Mouse (Mus musculus): ENCODE results near the gene Ptpn5.

Gene Ptpn5

GRCm38 (mm10) chr7:47133331-47133730 lies at the start of gene Ptpn5:
TSS of gene Ptpn5 (minus strand) at chr7:47133684.
- no peak for DNase-seq (ENCODE audit: low read depth, low spot score)

GRCm38 (mm10) chr7:47170814-47171213 lies 37.3 kb upstream of the Ptpn5 start:
- no peak for DNase-seq (ENCODE audit: low read depth, low spot score)

- DNase-seq (ENCODE audit: low read depth, low spot score): no peak
These were observed 31.5 kb upstream of the Ptpn5 start for GRCm38 (mm10) chr7:47165028-47165427.

GRCm38 (mm10) chr7:47163203-47163602 lies 29.7 kb upstream of the Ptpn5 start:
- DNase-seq (ENCODE audit: low read depth, low spot score): no peak

DNA sequence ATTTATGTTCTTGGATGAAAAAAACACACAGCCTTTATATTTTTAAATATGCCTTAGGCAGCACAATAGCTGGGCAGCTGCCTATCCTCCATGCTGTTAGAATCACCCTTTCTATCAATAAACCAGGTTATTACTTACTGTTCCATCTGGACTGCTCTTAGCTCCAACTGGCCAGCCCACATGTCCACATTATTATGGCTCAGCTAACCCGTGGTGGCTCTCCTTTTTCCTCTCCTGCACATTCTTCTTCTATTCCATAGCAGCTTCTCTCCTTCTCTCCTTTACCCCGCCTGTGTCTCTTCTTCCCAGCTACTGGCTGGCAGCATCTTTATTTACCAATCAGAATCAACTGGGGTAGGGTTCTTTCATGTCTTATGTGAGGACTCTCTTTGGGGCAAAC lies 25.0 kb upstream of the Ptpn5 start:
- no peak for DNase-seq (ENCODE audit: low read depth, low spot score)

DNA sequence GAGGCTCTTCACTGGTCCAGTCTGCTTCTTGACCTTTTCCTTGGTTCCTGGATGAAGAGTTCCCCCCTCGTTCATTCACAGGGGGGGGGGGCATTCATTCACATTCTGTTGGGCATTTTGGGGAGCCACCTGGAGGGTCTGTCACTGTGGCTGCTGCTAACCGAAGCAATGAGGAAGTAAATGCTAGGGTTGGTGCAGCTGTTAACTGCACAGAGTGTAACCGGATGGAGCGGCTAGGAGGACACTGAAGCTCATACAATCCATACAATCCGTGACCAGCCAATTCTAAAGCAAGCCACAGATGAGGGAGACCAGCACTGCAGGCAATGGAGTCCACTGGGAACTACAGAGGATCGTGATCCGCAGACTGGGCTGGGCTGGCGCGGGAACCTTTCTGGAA lies 24.3 kb upstream of the Ptpn5 start:
- DNase-seq (ENCODE audit: low read depth, low spot score): no peak

DNA sequence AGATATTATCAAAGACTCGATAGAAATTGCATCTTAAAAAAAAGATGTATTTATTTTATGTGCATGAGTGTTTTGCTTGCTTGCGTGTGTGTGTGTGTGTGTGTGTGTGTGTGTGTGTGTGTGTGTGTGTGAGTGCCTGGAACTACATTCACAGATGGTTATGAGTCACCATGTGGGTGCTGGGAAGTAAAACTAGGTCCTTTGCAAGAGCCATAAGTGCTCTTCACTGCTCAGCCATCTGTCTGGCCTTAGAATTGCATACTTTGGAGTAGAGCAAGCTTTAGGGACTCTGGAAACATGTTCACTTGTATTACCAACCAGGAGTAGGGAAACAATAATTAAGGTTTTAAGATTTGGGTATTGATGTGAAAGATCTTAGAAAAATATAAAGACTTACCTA lies 22.4 kb upstream of the Ptpn5 start:
- no peak for DNase-seq (ENCODE audit: low read depth, low spot score)

DNA sequence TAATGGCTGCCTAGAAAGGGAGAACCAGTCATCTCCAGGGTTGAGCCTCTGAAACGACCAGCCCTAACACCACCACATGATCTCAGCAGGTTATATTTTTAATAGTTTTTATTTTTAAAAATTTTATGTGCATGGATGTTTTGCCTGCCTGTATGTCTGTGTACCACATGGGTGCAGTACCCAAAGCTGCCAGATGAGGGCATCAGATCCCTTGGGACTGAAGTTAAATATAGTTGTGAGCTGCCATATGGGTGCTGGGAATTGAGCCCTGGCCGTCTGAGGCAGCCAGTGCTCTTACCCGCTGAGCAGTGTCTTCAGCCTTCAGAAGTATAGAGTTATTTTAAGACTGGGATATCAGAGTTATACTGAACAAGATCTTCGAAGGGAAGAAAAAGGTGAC lies 21.9 kb upstream of the Ptpn5 start:
- DNase-seq (ENCODE audit: low read depth, low spot score): no peak

GRCm38 (mm10) chr7:47150420-47151061 lies 17.1 kb upstream of the Ptpn5 start:
- DNase-seq (ENCODE audit: low read depth, low spot score): peak; percentile 40

DNA sequence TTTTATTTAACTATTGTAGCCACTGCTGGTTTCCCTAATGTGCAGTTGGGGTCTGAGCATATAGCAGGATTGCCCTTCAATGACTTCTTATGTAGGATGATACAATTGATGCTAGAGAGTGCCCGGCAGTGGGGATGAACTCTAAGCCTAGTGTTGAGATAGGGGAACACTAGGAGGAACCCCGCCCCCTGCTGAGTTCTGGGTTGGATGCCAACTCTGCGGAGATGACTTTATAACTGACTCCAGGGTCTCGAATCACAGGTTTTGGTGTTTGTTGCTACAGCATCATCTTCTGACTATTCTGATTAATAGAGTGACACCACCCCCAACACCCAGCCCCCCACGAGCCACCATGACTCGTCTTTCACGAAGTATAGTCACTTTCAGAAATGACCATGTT lies 14.8 kb upstream of the Ptpn5 start:
- DNase-seq (ENCODE audit: low read depth, low spot score): no peak

GRCm38 (mm10) chr7:47146034-47146812 lies 12.7 kb upstream of the Ptpn5 start:
- DNase-seq (ENCODE audit: low read depth, low spot score): no peak

- DNase-seq (ENCODE audit: low read depth, low spot score): no peak
These were observed 10.8 kb upstream of the Ptpn5 start for GRCm38 (mm10) chr7:47144299-47144698.

DNA sequence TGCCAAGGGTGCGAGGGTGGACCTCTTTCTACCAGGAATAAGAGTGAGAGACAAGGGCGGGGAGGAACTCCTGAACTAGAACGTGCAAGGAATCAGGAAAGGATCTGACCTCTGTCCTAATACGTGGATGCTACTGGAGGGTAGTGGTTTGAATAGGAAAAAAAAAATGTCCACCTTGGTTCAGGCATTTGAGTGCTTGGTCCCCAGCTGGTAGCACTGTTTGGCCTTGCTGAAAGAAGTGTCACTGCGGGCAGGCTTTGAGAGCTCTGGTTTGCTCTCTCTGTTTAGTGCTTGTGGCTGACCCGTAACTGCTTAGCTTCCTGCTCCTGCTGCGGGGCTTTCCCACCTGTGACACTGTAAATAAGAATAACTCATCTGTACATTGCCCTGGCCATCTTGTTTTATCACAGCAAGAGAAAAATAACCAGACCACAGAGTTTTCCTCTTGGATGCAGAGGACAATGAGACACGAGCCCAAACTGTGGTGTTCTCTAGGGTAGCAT lies 6.4 kb upstream of the Ptpn5 start:
- DNase-seq (ENCODE audit: low read depth, low spot score): no peak

DNA sequence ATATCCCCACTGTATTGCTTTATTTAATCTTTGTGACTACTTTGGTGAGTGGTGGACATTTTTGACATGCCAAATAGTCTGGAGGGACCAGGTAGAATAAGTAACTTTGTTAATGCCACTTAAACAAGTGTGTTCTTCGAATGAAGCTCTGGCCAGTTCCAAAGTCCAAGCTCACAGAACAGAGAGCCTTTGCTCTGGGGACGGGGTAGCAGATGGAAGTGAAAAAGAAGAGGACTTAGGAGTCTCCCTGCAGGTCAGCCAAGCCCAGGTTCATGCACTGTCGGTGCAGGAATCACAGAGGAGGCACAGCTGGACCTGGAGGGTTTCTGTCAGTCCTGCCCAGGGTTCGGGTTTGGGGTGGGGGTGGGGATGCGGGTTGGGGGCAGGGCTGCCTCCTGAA lies 1.1 kb upstream of the Ptpn5 start:
- no peak for DNase-seq (ENCODE audit: low read depth, low spot score)

DNA sequence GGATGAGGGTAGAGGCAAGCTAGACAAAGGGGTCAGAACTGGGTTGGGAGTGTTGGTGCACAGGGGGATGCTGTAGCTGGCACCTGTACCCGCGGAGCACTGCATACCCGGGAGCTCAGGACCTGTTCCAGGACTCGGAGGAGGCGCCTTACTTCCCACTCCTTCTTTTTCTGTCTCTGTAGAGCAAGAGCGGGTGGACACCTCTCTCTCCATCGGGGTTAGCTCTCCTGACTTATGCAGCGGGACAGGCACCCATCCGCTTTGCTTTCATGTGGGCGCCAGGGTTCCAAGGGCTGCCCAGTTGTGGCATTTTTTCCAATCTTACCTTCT lies 588 bp downstream of the Ptpn5 start:
- no peak for DNase-seq (ENCODE audit: low read depth, low spot score)

DNA sequence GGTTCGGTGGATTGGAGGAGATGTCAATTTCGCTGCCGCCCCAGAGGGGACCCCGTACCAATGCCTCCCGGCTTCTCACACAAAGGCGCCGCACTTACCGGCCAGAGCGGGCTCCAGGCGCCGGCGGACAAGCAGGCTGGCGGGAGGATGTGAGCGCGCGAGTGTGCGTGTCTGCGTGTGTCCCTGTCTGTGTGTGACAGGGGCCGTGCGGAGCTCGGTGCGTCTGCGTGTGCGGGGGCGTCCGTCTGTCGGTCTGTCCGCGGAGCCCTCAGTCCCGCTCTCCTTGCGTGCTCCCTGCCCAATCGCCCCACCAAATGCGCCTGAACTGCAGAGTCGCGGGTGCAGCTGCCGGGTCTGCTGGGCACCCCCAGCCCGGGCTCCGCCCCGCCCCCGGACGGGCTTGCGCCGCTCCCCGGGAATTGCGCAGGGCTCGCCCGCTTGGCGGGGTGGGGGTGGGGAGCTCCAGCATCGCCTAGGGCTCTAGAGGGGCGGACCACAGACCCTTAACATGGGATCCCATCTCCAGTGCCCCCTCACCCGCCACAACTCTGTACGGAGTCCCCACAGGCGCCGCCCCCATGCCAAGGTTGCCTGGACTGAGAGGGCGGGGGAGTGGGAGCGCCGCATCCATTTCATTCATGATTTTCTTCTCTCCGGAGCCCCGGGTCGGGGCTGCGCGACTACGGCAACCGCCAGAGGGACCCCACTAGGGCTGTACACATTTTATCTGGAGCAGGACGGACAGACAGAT lies 1.1 kb downstream of the Ptpn5 start:
- peak; percentile 23 for DNase-seq (ENCODE audit: low read depth, low spot score)

GRCm38 (mm10) chr7:47131840-47132179 lies 1.7 kb downstream of the Ptpn5 start:
- DNase-seq (ENCODE audit: low read depth, low spot score): no peak

DNA sequence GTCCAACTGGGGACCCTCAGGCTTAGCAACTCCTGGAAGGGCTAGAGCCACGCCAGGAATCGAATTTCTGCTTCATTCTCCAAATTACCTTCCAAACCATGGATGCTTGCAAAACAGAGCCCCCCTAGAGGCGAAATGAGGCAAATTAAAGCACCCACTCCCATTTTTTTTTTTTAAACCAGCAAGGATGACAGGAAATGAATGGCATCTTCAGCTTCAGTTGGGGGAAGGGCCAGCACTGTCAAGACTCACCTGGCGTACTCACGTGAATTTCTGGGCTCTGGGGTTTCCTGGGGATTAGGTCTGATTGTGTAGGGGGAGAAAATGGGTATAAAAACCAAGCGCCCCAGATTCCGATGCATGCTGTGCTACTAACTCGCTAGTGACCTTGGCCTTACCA lies 2.2 kb downstream of the Ptpn5 start:
- DNase-seq (ENCODE audit: low read depth, low spot score): no peak

GRCm38 (mm10) chr7:47122026-47122425 lies 11.5 kb downstream of the Ptpn5 start:
- no peak for DNase-seq (ENCODE audit: low read depth, low spot score)

GRCm38 (mm10) chr7:47116666-47117065 lies 16.8 kb downstream of the Ptpn5 start:
- no peak for DNase-seq (ENCODE audit: low read depth, low spot score)

DNA sequence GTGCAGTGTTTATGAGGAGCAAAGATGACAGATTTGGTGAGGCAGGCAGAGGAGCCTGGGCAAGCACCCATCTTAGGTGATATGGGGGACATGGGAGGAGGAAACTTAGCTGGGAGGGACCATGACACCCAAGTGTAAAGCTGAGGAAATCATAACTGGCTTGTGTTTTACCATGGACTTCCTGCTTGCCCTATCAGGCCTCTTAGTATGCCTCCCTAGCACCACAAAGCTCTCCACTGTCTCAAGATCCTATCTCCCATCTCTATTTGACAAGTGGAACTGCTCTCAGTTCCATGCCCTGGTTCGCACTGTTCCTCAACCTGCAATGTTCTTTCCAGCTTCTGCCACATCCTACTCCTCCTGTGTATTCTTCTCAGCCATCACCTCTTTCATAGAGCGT lies 18.0 kb downstream of the Ptpn5 start:
- no peak for DNase-seq (ENCODE audit: low read depth, low spot score)

DNA sequence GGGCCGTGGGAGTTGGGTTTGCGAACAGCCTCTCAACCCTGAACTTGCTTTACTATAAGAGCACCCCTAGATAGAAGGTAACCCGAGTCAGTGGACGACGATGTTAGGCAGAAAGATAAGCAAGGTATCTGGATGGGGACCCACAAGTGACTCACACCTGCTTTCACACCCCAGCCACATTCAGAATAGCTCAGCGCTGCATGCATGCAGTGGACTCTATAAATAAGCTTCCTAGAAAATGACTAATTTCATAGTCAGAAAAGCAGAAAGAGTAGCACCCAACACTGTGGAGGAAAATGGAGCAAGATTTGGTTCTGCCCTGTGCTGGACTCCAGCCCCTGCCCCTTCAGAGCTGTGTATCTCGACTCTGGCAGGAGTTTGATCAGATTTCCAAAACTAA lies 20.1 kb downstream of the Ptpn5 start:
- DNase-seq (ENCODE audit: low read depth, low spot score): no peak

- no peak for DNase-seq (ENCODE audit: low read depth, low spot score)
These were observed 21.4 kb downstream of the Ptpn5 start for GRCm38 (mm10) chr7:47112036-47112435.
